Mouse (Mus musculus): ENCODE measurements at regions not wholly inside any gene's neighbourhood (a gene's known extent, or its start where the extent isn't known, plus 50 kb on each side); places are given as distances from the start of the nearest gene placed in this dataset.

DNA sequence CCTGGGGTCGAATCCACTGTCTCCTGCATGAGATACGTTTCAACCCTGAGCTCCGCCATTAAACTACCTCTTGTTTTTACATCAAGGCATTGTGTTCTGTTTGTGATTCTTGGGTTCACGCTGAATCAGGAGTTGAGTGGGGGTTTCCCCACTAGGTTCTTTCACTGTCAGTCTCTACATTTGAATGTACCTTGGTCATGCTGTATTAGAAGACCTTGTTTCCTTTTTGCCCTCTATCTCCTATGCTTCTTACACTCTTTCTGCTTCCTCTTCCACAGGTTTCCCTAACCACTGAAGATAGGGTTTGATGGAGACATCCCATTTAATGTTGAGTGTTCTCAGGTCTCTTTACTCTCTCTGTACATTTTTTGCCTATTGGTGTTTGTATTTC is 726.0 kb upstream of the Fat3 start:
- no peak for DNase-seq (ENCODE audit: low read depth, low spot score)
- Histone ChIP-seq H3K9ac (ENCODE audit: control insufficient read depth, low read depth, low read length, poor library complexity, severe bottlenecking) (no peak overlapping the region), H3K27me3 (ENCODE audit: control insufficient read depth in 1 of 2, insufficient read depth in 2 of 2, low read length in 2 of 2) (no peaks in the 10 kb centered on the region), H3K4me3 (ENCODE audit: control insufficient read depth in 1 of 2, insufficient read depth in 1 of 2, low read depth in 2 of 2, low read length in 2 of 2) (no peak overlapping the region), H3K9me3 (replicated peaks; ENCODE audit: insufficient read depth, low read length) (no peaks in the 10 kb centered on the region), H3K4me1 (ENCODE audit: control insufficient read depth in 1 of 2, insufficient read depth in 2 of 2, low read length in 2 of 2) (no peaks in the 10 kb centered on the region), H3K79me2 (ENCODE audit: control insufficient read depth, insufficient read depth, low read length, poor library complexity) (no peaks in the 10 kb centered on the region), H3K27ac (ENCODE audit: control insufficient read depth, low read depth, low read length) (no peak overlapping the region), H3K36me3 (ENCODE audit: control insufficient read depth in 1 of 2, insufficient read depth in 2 of 2, low read length in 2 of 2) (no peaks in the 10 kb centered on the region)
- TF ChIP-seq JUND (IDR thresholded peaks at IDR 0.05; ENCODE audit: low read depth, low read length): no peak
- no peak for TF ChIP-seq ZNF384 (IDR thresholded peaks at IDR 0.05; ENCODE audit: low read depth, low read length)
- no peak for TF ChIP-seq MYB (IDR thresholded peaks at IDR 0.05; ENCODE audit: low read depth, low read length)
- TF ChIP-seq E2F4 (IDR thresholded peaks at IDR 0.05; ENCODE audit: borderline replicate concordance, low read depth, low read length): no peak
- TF ChIP-seq ETS1 (IDR thresholded peaks at IDR 0.05; ENCODE audit: low read depth, low read length): no peak
- TF ChIP-seq CTCF (IDR thresholded peaks at IDR 0.05 in 2 of 3, conservative IDR thresholded peaks at IDR 0.05 in 1 of 3; ENCODE audit: control insufficient read depth in 1 of 3, insufficient read depth in 1 of 3, low read depth in 2 of 3, low read length in 3 of 3, poor library complexity in 1 of 3, severe bottlenecking in 1 of 3): no peak
- no peak for TF ChIP-seq CHD1 (IDR thresholded peaks at IDR 0.05; ENCODE audit: low read depth, low read length)
- TF ChIP-seq MAZ (IDR thresholded peaks at IDR 0.05; ENCODE audit: low read depth, low read length): no peak
- no peak for TF ChIP-seq MEF2A (IDR thresholded peaks at IDR 0.05; ENCODE audit: extremely low read depth, insufficient replicate concordance, low read depth, low read length, poor library complexity, severe bottlenecking)
- TF ChIP-seq MAX (IDR thresholded peaks at IDR 0.05; ENCODE audit: low read length): no peak
- no peak for TF ChIP-seq BHLHE40 (IDR thresholded peaks at IDR 0.05; ENCODE audit: borderline replicate concordance, low read depth, low read length)
- TF ChIP-seq ZKSCAN1 (IDR thresholded peaks at IDR 0.05; ENCODE audit: low read depth, low read length): no peak
- TF ChIP-seq MYC (IDR thresholded peaks at IDR 0.05; ENCODE audit: low read depth, low read length): no peak
- TF ChIP-seq HCFC1 (IDR thresholded peaks at IDR 0.05; ENCODE audit: low read depth, low read length): no peak
- no peak for TF ChIP-seq GATA1 (IDR thresholded peaks at IDR 0.05; ENCODE audit: low read depth, low read length)
- TF ChIP-seq POLR2A (IDR thresholded peaks at IDR 0.05; ENCODE audit: control insufficient read depth in 1 of 2, insufficient read depth in 1 of 2, low read depth in 1 of 2, low read length in 2 of 2, poor library complexity in 1 of 2): no peak
- no peak for TF ChIP-seq UBTF (IDR thresholded peaks at IDR 0.05; ENCODE audit: borderline replicate concordance, insufficient read depth, low read depth, low read length)

DNA sequence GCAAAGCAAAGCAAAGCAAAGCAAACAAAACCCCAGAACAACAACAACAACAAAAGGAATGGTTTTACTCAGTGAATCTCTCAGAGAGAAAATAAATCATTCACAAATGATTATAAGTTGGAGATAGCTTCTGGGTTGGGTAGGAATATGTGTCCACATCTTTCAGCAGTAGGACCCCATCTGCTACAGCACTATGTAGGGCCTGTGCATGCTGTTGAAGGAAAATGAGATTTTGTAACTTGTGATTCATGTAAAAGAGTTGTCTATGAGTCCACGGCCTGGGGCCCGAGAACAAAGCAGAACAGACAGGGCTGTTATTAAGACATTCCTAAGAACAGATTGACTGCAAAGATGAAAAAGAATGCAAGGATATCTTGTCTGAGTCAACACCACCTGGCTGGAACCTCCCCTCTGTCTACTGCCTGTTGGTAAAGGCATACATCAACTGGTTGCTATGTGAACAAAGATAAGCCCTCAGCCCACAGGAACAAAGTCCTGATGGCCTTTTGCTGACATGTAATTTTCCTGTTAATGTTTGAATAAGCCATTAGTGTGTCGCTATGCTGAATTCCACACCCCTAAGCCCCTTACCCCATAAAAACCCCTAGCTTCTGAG is 725.5 kb upstream of the Fat3 start:
- H3K36me3 ChIP-seq (ENCODE audit: control insufficient read depth in 1 of 2, insufficient read depth in 2 of 2, low read length in 2 of 2): no peaks in the 10 kb centered on the region
- H3K4me3 ChIP-seq (ENCODE audit: control insufficient read depth in 1 of 2, insufficient read depth in 1 of 2, low read depth in 2 of 2, low read length in 2 of 2): no peak overlapping the region
- H3K9ac ChIP-seq (ENCODE audit: control insufficient read depth, low read depth, low read length, poor library complexity, severe bottlenecking): no peak overlapping the region
- H3K9me3 ChIP-seq (replicated peaks; ENCODE audit: insufficient read depth, low read length): no peaks in the 10 kb centered on the region
- H3K79me2 ChIP-seq (ENCODE audit: control insufficient read depth, insufficient read depth, low read length, poor library complexity): no peaks in the 10 kb centered on the region
- no peak overlapping the region for H3K27ac ChIP-seq (ENCODE audit: control insufficient read depth, low read depth, low read length)
- DNase-seq (ENCODE audit: low read depth, low spot score): no peak
- no peaks in the 10 kb centered on the region for H3K4me1 ChIP-seq (ENCODE audit: control insufficient read depth in 1 of 2, insufficient read depth in 2 of 2, low read length in 2 of 2)
- no peaks in the 10 kb centered on the region for H3K27me3 ChIP-seq (ENCODE audit: control insufficient read depth in 1 of 2, insufficient read depth in 2 of 2, low read length in 2 of 2)
- TF ChIP-seq UBTF (IDR thresholded peaks at IDR 0.05; ENCODE audit: borderline replicate concordance, insufficient read depth, low read depth, low read length): no peak
- TF ChIP-seq TBP (IDR thresholded peaks at IDR 0.05; ENCODE audit: low read depth, low read length): no peak
- TF ChIP-seq E2F4 (IDR thresholded peaks at IDR 0.05; ENCODE audit: borderline replicate concordance, low read depth, low read length): no peak
- TF ChIP-seq CHD2 (IDR thresholded peaks at IDR 0.05; ENCODE audit: low read length): no peak
- no peak for TF ChIP-seq RCOR1 (IDR thresholded peaks at IDR 0.05; ENCODE audit: low read depth, low read length)
- no peak for TF ChIP-seq EP300 (IDR thresholded peaks at IDR 0.05; ENCODE audit: low read depth in 1 of 2, low read length in 2 of 2)
- no peak for TF ChIP-seq POLR2A (IDR thresholded peaks at IDR 0.05; ENCODE audit: control insufficient read depth in 1 of 2, insufficient read depth in 1 of 2, low read depth in 1 of 2, low read length in 2 of 2, poor library complexity in 1 of 2)
